Mouse (Mus musculus): Measurements from ENCODE around the gene Pacs2. TPM values are rescaled to one million over a fixed set of nuclear protein-coding genes. Genes with fewer than 3 reads are reported as not detected.
A peak's percentile ranks its signal among the peaks of the same experiment; 100 is the strongest.

Pacs2 gene
- total and polyA plus RNA-seq, 3 experiments: 34.8 to 37.5 (median 34.9) TPM

- Histone ChIP-seq H3K27me3 (ENCODE audit: control insufficient read depth, insufficient read depth, low read length) (no peaks in the 10 kb centered on the region), H3K79me2 (replicated peaks; ENCODE audit: control insufficient read depth, insufficient read depth, low read length) (peaks cover 16% of the 10 kb centered on the region), H3K36me3 (ENCODE audit: control insufficient read depth, insufficient read depth, low read length) (no peaks in the 10 kb centered on the region), H3K27ac (no peak overlapping the region), H3K9ac (ENCODE audit: low read depth, low read length) (no peak overlapping the region), H3K4me1 (ENCODE audit: control insufficient read depth, insufficient read depth, low read length) (peaks cover 21% of the 10 kb centered on the region), H3K4me3 (no peak overlapping the region)
- WGBS: 54% methylated on average over 6 of the region's 6 CpGs
- TF ChIP-seq CTCF (IDR thresholded peaks at IDR 0.05) (peak; percentile 80), EP300 (IDR thresholded peaks at IDR 0.05; ENCODE audit: insufficient read depth, low read depth, low read length) (no peak), POLR2A (IDR thresholded peaks at IDR 0.05; ENCODE audit: insufficient read depth, low read depth, low read length) (no peak)
- intact Hi-C loops (cut with DNase I): loop anchor here (10.0 kb wide), 1 partner anchor 228 kb away; no protein-coding TSS in a partner anchor
- DNase-seq: peak; percentile 71
Observed at GRCm38 (mm10) chr12:113102461-113102860, 88.2 kb downstream of the Pacs2 start.

- Histone ChIP-seq H3K79me2 (replicated peaks; ENCODE audit: control insufficient read depth, insufficient read depth, low read length) (peaks cover 12% of the 10 kb centered on the region), H3K27ac (no peak overlapping the region), H3K36me3 (ENCODE audit: control insufficient read depth, insufficient read depth, low read length) (no peaks in the 10 kb centered on the region; the same call in 1 of the 2 replicates), H3K27me3 (ENCODE audit: control insufficient read depth, insufficient read depth, low read length) (no peaks in the 10 kb centered on the region), H3K9ac (ENCODE audit: low read depth, low read length) (no peak overlapping the region), H3K4me3 (no peak overlapping the region), H3K4me1 (ENCODE audit: control insufficient read depth, insufficient read depth, low read length) (peaks cover 25% of the 10 kb centered on the region)
- TF ChIP-seq CTCF (IDR thresholded peaks at IDR 0.05) (peak; percentile 48), POLR2A (IDR thresholded peaks at IDR 0.05; ENCODE audit: insufficient read depth, low read depth, low read length) (no peak), EP300 (IDR thresholded peaks at IDR 0.05; ENCODE audit: insufficient read depth, low read depth, low read length) (no peak)
- WGBS: 76% methylated on average over 8 of the region's 8 CpGs
- no peak for DNase-seq
- intact Hi-C loops (cut with DNase I): loop anchor here (10.0 kb wide), 1 partner anchor 229 kb away; no protein-coding TSS in a partner anchor
Observed at GRCm38 (mm10) chr12:113103846-113104451, 89.6 kb downstream of the Pacs2 start.

GRCm38 (mm10) chr12:113106386-113106785 is 92.1 kb downstream of the Pacs2 start:
- TF ChIP-seq POLR2A (IDR thresholded peaks at IDR 0.05; ENCODE audit: insufficient read depth, low read depth, low read length) (no peak), EP300 (IDR thresholded peaks at IDR 0.05; ENCODE audit: insufficient read depth, low read depth, low read length) (no peak), CTCF (IDR thresholded peaks at IDR 0.05) (no peak)
- no peak overlapping the region for H3K4me3 ChIP-seq
- H3K79me2 ChIP-seq (replicated peaks; ENCODE audit: control insufficient read depth, insufficient read depth, low read length): peaks cover 15% of the 10 kb centered on the region
- H3K27me3 ChIP-seq (ENCODE audit: control insufficient read depth, insufficient read depth, low read length): no peaks in the 10 kb centered on the region
- H3K36me3 ChIP-seq (ENCODE audit: control insufficient read depth, insufficient read depth, low read length): no peaks in the 10 kb centered on the region; the same call in 1 of the 2 replicates
- H3K4me1 ChIP-seq (ENCODE audit: control insufficient read depth, insufficient read depth, low read length): peaks cover 21% of the 10 kb centered on the region
- intact Hi-C loops (cut with DNase I): loop anchor here (10.0 kb wide), 1 partner anchor 232 kb away; no protein-coding TSS in a partner anchor
- peak overlapping the region; percentile 15; the same call in 1 of the 2 replicates for H3K27ac ChIP-seq
- DNase-seq: no peak
- no peak overlapping the region for H3K9ac ChIP-seq (ENCODE audit: low read depth, low read length)
- 60% methylated on average over 6 of the region's 6 CpGs for WGBS

- Histone ChIP-seq H3K27me3 (ENCODE audit: control insufficient read depth, insufficient read depth, low read length) (no peaks in the 10 kb centered on the region), H3K4me1 (ENCODE audit: control insufficient read depth, insufficient read depth, low read length) (peaks cover 20% of the 10 kb centered on the region), H3K79me2 (replicated peaks; ENCODE audit: control insufficient read depth, insufficient read depth, low read length) (peaks cover 17% of the 10 kb centered on the region), H3K4me3 (no peak overlapping the region), H3K9ac (ENCODE audit: low read depth, low read length) (no peak overlapping the region), H3K27ac (no peak overlapping the region), H3K36me3 (ENCODE audit: control insufficient read depth, insufficient read depth, low read length) (no peaks in the 10 kb centered on the region; the same call in 1 of the 2 replicates)
- WGBS: 52% methylated on average over 4 of the region's 4 CpGs
- no peak for TF ChIP-seq EP300 (IDR thresholded peaks at IDR 0.05; ENCODE audit: insufficient read depth, low read depth, low read length)
- no peak for DNase-seq
- intact Hi-C loops (cut with DNase I): loop anchor here (10.0 kb wide), 1 partner anchor 233 kb away; no protein-coding TSS in a partner anchor
Observed at GRCm38 (mm10) chr12:113107431-113108124, 93.3 kb downstream of the Pacs2 start.

- intact Hi-C loops (cut with DNase I): loop anchor here (10.0 kb wide), 1 partner anchor 234 kb away; no protein-coding TSS in a partner anchor
- Histone ChIP-seq H3K4me3 (no peak overlapping the region), H3K27ac (no peak overlapping the region), H3K36me3 (ENCODE audit: control insufficient read depth, insufficient read depth, low read length) (no peaks in the 10 kb centered on the region; the same call in 1 of the 2 replicates), H3K4me1 (ENCODE audit: control insufficient read depth, insufficient read depth, low read length) (peaks cover 19% of the 10 kb centered on the region), H3K27me3 (ENCODE audit: control insufficient read depth, insufficient read depth, low read length) (no peaks in the 10 kb centered on the region), H3K79me2 (replicated peaks; ENCODE audit: control insufficient read depth, insufficient read depth, low read length) (peaks cover 15% of the 10 kb centered on the region), H3K9ac (ENCODE audit: low read depth, low read length) (no peak overlapping the region)
- WGBS: 77% methylated on average over 17 of the region's 17 CpGs
- TF ChIP-seq CTCF (IDR thresholded peaks at IDR 0.05): no peak
- TF ChIP-seq EP300 (IDR thresholded peaks at IDR 0.05; ENCODE audit: insufficient read depth, low read depth, low read length): no peak
- TF ChIP-seq POLR2A (IDR thresholded peaks at IDR 0.05; ENCODE audit: insufficient read depth, low read depth, low read length): no peak
- no peak for DNase-seq
Observed at GRCm38 (mm10) chr12:113108528-113109283, 94.4 kb downstream of the Pacs2 start.
